Mouse (Mus musculus): ENCODE results near the gene Slc6a17. TPM values are rescaled to one million over a fixed set of nuclear protein-coding genes. Genes with fewer than 3 reads are reported as not detected.
A peak's percentile ranks its signal among the peaks of the same experiment; 100 is the strongest.

Gene Slc6a17
- polyA plus RNA-seq, 1 experiment from 2014 or later = 1.7 TPM

DNA sequence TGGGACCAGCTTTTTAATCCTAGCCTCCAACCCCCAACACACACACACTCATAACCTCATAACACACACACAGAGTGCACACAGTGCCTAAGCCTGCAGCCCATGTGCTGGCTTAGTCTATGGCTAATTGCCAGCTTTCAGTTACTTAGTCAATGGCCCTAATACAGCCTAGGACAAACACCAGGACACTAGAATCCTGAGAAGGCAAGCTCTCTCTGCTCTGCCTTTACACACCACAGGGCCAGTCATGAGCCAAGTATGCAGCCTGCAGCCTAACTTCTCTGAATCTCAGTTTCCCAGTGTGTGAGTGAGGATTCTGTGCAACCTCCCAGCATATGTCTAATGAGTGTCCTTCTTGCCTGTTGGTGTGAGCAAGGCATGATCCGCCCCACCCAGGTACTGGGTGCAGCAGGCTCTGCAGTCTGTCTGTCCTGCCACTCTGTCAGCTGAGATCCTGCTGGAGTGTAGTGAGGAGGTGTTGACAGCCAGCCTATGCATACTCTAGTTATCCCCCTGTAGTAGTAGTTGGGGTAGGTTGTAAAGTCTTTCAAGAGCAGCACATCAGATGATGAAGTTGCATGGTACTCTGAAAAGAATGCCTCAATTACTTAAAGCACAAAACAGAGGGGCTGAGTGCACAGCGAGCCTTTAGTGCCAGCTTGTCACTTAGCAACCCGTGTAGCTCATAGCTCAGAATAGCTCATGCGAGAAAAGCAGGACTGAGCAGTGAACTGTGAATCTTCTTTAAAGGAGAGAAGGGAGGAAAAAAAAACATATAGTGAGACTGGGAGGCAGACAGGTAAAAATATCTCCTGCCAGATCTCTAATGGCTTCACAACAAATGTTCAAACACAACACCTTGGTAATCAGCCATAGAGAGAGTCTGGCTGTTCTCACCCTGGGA lies 12.1 kb downstream of the Slc6a17 start:
- Histone ChIP-seq H3K4me2 (replicated peaks; ENCODE audit: low read depth) (no peak overlapping the region), H3K4me3 (ENCODE audit: low read depth, low read length) (no peak overlapping the region), H3K27me3 (ENCODE audit: control insufficient read depth, insufficient read depth, low read length) (no peaks in the 10 kb centered on the region), H3K4me1 (replicated peaks; ENCODE audit: control insufficient read depth, insufficient read depth) (no peaks in the 10 kb centered on the region), H3K9me3 (ENCODE audit: control insufficient read depth, low read length) (no peaks in the 10 kb centered on the region), H3K27ac (replicated peaks) (peak overlapping the region; percentile 63), H3K9ac (ENCODE audit: low read length) (no peak overlapping the region), H3K36me3 (ENCODE audit: control insufficient read depth, insufficient read depth, low read length) (no peaks in the 10 kb centered on the region)
- TF ChIP-seq EP300 (optimal IDR thresholded peaks at IDR 0.05) (no peak), CTCF (IDR thresholded peaks at IDR 0.05; ENCODE audit: low read depth) (no peak)
- ATAC-seq (ENCODE audit: low FRiP score, low TSS enrichment) = peak; percentile 64; the same call in 1 of the 2 replicates
- WGBS = 52% methylated on average over 4 of the region's 4 CpGs
- no peak for DNase-seq (ENCODE audit: low spot score)

DNA sequence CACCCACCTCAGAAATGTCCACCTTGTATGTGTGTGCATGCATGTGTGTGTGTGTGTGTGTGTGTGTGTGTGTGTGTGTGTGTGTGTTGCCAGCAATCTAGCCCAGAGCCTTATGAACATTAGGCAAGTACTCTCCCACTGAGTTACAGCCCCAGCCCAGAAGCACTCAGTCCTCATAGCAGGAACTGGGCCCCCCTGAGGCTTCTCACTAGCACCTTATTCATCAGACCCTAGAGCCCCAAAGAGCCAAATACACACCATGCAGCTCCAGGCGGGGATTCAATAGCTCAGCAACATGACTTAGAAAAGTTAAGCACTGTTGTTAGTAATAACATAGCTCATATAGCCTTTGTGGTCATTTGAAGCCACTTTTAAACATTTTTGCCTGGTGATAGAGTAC lies 13.3 kb downstream of the Slc6a17 start:
- no peaks in the 10 kb centered on the region for H3K27me3 ChIP-seq (ENCODE audit: control insufficient read depth, insufficient read depth, low read length)
- no peak for DNase-seq (ENCODE audit: low spot score)
- no peak overlapping the region for H3K27ac ChIP-seq (replicated peaks)
- no peak overlapping the region for H3K9ac ChIP-seq (ENCODE audit: low read length)
- no peak overlapping the region for H3K4me3 ChIP-seq (ENCODE audit: low read depth, low read length)
- WGBS = 76% methylated on average over 1 of the region's 1 CpGs
- H3K36me3 ChIP-seq (ENCODE audit: control insufficient read depth, insufficient read depth, low read length) = no peaks in the 10 kb centered on the region
- ATAC-seq (ENCODE audit: low FRiP score, low TSS enrichment) = no peak
- H3K4me2 ChIP-seq (replicated peaks; ENCODE audit: low read depth) = no peak overlapping the region
- no peak for TF ChIP-seq CTCF (IDR thresholded peaks at IDR 0.05; ENCODE audit: low read depth)
- no peaks in the 10 kb centered on the region for H3K9me3 ChIP-seq (ENCODE audit: control insufficient read depth, low read length)
- H3K4me1 ChIP-seq (replicated peaks; ENCODE audit: control insufficient read depth, insufficient read depth) = no peaks in the 10 kb centered on the region

DNA sequence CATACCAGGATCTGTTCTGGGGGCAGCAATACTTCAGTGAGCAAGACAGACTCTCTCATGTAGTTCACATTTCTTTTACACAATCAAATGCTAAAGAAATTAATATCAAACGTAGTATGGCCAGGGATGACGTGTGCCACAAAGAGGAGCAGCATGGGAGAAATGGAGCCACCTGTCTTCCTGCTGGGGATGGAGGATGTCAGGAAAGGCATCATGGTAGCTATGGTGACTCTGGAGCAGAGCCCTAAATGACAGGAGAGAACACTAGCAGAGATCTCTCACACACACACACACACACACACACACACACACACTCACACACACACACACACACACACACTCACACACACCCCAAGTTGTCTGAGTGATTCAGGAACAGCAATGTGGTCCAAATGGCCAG lies 14.1 kb downstream of the Slc6a17 start:
- TF ChIP-seq CTCF (IDR thresholded peaks at IDR 0.05; ENCODE audit: low read depth) (no peak), EP300 (optimal IDR thresholded peaks at IDR 0.05) (no peak)
- Histone ChIP-seq H3K4me1 (replicated peaks; ENCODE audit: control insufficient read depth, insufficient read depth) (no peaks in the 10 kb centered on the region), H3K9ac (ENCODE audit: low read length) (no peak overlapping the region), H3K27ac (replicated peaks) (no peak overlapping the region), H3K4me2 (replicated peaks; ENCODE audit: low read depth) (no peak overlapping the region), H3K27me3 (ENCODE audit: control insufficient read depth, insufficient read depth, low read length) (no peaks in the 10 kb centered on the region), H3K4me3 (ENCODE audit: low read depth, low read length) (no peak overlapping the region), H3K36me3 (ENCODE audit: control insufficient read depth, insufficient read depth, low read length) (no peaks in the 10 kb centered on the region), H3K9me3 (ENCODE audit: control insufficient read depth, low read length) (no peaks in the 10 kb centered on the region)
- WGBS = 73% methylated on average over 2 of the region's 2 CpGs
- DNase-seq (ENCODE audit: low spot score) (no peak), ATAC-seq (ENCODE audit: low FRiP score, low TSS enrichment) (no peak)

DNA sequence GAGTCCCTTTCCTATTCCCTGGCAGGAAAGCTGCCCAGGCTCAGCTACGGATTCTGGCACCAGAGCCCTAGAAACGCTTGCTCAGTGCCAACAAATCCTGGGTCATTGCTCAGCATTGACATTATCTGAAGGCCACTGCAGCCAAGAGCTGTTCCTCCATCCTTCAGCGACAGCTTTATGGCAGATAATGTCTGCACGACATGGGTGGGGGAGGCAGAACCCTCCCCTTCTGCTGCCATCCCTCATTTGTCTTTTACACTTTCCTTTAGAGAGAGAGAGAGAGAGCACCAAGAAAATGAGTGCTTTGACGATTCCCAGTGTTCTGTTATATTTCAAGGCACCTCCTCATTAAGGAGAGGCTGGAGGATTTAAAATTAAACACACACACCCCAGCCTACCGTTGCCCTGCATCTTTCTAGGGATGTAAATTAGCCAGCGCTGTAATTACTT lies 16.1 kb downstream of the Slc6a17 start:
- no peak for TF ChIP-seq EP300 (optimal IDR thresholded peaks at IDR 0.05)
- TF ChIP-seq CTCF (IDR thresholded peaks at IDR 0.05; ENCODE audit: low read depth) = no peak
- Histone ChIP-seq H3K36me3 (ENCODE audit: control insufficient read depth, insufficient read depth, low read length) (no peaks in the 10 kb centered on the region), H3K9me3 (ENCODE audit: control insufficient read depth, low read length) (no peaks in the 10 kb centered on the region), H3K9ac (ENCODE audit: low read length) (no peak overlapping the region), H3K27me3 (ENCODE audit: control insufficient read depth, insufficient read depth, low read length) (no peaks in the 10 kb centered on the region), H3K27ac (replicated peaks) (no peak overlapping the region), H3K4me3 (ENCODE audit: low read depth, low read length) (no peak overlapping the region), H3K4me1 (replicated peaks; ENCODE audit: control insufficient read depth, insufficient read depth) (no peaks in the 10 kb centered on the region), H3K4me2 (replicated peaks; ENCODE audit: low read depth) (no peak overlapping the region)
- DNase-seq (ENCODE audit: low spot score) (no peak), ATAC-seq (ENCODE audit: low FRiP score, low TSS enrichment) (no peak)
- WGBS = 41% methylated on average over 7 of the region's 7 CpGs

DNA sequence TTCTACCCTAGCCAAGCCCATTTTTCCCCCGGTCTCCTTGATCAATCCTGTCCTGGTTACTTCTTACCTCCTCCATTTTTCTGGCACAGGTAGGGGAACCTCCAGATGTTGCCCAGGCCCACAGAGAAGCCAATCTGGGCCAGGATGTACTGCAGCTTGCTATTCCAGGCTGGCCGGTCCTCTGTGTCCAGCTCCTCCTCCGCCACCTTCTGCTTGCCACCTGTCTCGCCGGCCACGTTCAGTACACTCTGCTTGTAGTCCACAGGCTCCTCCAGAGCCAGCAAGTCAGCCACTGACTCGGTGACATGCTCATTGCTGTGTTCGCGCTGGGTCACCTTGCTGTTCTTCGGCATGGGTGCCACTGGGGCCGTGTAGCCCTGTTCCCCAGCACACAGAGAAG lies 17.5 kb downstream of the Slc6a17 start:
- Histone ChIP-seq H3K4me3 (ENCODE audit: low read depth, low read length) (no peak overlapping the region), H3K4me1 (replicated peaks; ENCODE audit: control insufficient read depth, insufficient read depth) (no peaks in the 10 kb centered on the region), H3K9ac (ENCODE audit: low read length) (no peak overlapping the region), H3K4me2 (replicated peaks; ENCODE audit: low read depth) (no peak overlapping the region), H3K27ac (replicated peaks) (no peak overlapping the region), H3K9me3 (ENCODE audit: control insufficient read depth, low read length) (no peaks in the 10 kb centered on the region), H3K36me3 (ENCODE audit: control insufficient read depth, insufficient read depth, low read length) (no peaks in the 10 kb centered on the region), H3K27me3 (ENCODE audit: control insufficient read depth, insufficient read depth, low read length) (no peaks in the 10 kb centered on the region)
- WGBS = 95% methylated on average over 11 of the region's 11 CpGs
- TF ChIP-seq EP300 (optimal IDR thresholded peaks at IDR 0.05) (no peak), CTCF (IDR thresholded peaks at IDR 0.05; ENCODE audit: low read depth) (no peak)
- DNase-seq (ENCODE audit: low spot score) = no peak
- ATAC-seq (ENCODE audit: low FRiP score, low TSS enrichment) = no peak

Measured in stomach, postnatal 0 days (tissue).